Mouse (Mus musculus): ENCODE data around the gene Eya4.

Eya4 gene

GRCm38 (mm10) chr10:23053379-23053915 is 297.1 kb downstream of the Eya4 start:
- DNase-seq = no peak
